Mouse (Mus musculus): ENCODE measurements around the gene Vapb.

DNA sequence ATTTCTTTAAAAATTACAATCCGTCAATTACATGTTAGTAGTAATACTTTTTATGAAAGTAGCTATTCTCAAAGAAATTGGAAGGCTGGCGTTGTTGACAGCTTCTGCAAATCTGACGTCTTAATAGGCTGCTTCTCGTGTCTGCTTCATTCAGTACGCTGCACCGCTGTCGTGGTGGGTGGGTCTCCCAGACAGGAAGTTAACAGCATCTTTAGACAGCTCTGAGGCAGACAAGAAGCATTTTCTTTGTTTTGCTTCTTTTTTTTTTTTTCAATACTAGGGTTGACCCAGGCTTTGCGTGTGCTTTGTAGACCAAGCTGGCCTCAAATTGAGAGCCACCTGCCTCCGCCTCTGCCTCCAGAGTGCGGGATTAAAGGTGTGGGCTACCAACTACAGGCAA is 31.9 kb downstream of the Vapb start:
- no peak for TF ChIP-seq CTCF (conservative IDR thresholded peaks at IDR 0.05; ENCODE audit: low read length)
- TF ChIP-seq POU5F1 (IDR thresholded peaks at IDR 0.05; ENCODE audit: borderline replicate concordance, low read length) = no peak
- no peak for TF ChIP-seq NANOG (IDR thresholded peaks at IDR 0.05; ENCODE audit: borderline replicate concordance, low read length)

All from E14TG2a.4 (cell line).